Comparison of ENCODE assay signal across 16 mouse cellular contexts in the genomic region with DNA sequence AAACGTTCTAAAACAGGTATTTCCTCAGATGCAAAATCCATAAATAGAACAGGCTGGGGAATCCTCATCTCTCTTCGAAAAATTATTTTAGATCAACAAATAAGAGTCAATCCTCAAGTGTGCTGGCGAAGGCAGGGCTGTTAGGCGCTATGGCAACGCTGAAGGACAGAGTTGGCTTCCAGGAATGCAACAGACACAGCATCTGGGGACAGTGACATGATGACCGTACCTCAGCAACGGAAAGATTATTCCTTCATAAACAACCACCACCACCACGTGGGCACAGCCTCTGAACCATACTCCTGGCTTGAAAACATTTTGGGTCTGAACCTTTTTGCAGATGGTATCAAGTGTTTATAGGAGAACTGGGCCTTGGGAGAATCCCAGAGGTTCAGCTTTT.
DNase-seq lines count a peak whose midpoint lies in the region; ATAC-seq and TF ChIP-seq lines count a peak whose summit lies in the region.
"Had no signal": no experiment of that assay in that cellular context is flagged by ENCODE, and none has a peak within 500 bp of the region (broad histone marks: within the 10 kb centered on the region; RNA-seq: fewer than 3 reads in every experiment).

No protein-coding gene starts in this region.

- H3K4me2 ChIP-seq in kidney, postnatal 0 days (ENCODE audit: low read length): no peak overlapping the region
- H3K4me2 ChIP-seq: liver, embryonic 15.5 days; midbrain, embryonic 13.5 days; neural tube, embryonic 12.5 days had no signal

- H3K27ac ChIP-seq in heart, embryonic 10.5 days: peak overlapping the region; percentile 84; the same call in 1 of the 2 replicates
- peak overlapping the region; percentile 78 for H3K27ac ChIP-seq in kidney, postnatal 0 days
- peak overlapping the region; percentile 87 for H3K27ac ChIP-seq in testis, adult 2 months (ENCODE audit: control insufficient read depth, insufficient read depth, low read depth, low read length)
- H3K27ac ChIP-seq in left cerebral cortex, adult 2 months: no peak overlapping the region
- H3K27ac ChIP-seq: liver, embryonic 15.5 days; midbrain, embryonic 13.5 days; neural tube, embryonic 12.5 days had no signal

- no peak for TF ChIP-seq CTCF in kidney, postnatal 0 days (IDR thresholded peaks at IDR 0.05; ENCODE audit: low read depth)
- TF ChIP-seq CTCF in testis, adult 2 months (IDR thresholded peaks at IDR 0.05; ENCODE audit: control insufficient read depth, insufficient read depth, insufficient replicate concordance, low read depth, low read length): no peak
- no peak for TF ChIP-seq CTCF in left cerebral cortex, adult 2 months (IDR thresholded peaks at IDR 0.05)

- no peak for DNase-seq in heart, embryonic 10.5 days (ENCODE audit: low spot score)
- no peak for DNase-seq in heart, adult 11 months
- DNase-seq in kidney, postnatal 0 days (ENCODE audit: low spot score): no peak
- no peak for DNase-seq in kidney, postnatal 4 days
- DNase-seq in testis, postnatal 14 days (ENCODE audit: low spot score): no peak
- DNase-seq in testis, postnatal 10 days (ENCODE audit: low spot score): peak; percentile 41
- DNase-seq in left cerebral cortex, adult 2 months (ENCODE audit: extremely low spot score in 1 of 2, low spot score in 2 of 2): no peak
- DNase-seq: forebrain, postnatal 0 days; gastrocnemius, postnatal 36 days; layer of hippocampus, postnatal 36 days; right cerebral cortex, postnatal 14 days; thymus, postnatal 14 days had no signal

- ATAC-seq in kidney, postnatal 0 days (replicated peaks; ENCODE audit: low FRiP score, low read depth): no peak
- ATAC-seq: forebrain, postnatal 0 days; midbrain, embryonic 13.5 days had no signal

- no peak overlapping the region for H3K9ac ChIP-seq in kidney, postnatal 0 days (ENCODE audit: low read depth, low read length)
- H3K9ac ChIP-seq: forebrain, postnatal 0 days; liver, embryonic 15.5 days; midbrain, embryonic 13.5 days; neural tube, embryonic 12.5 days had no signal

- H3K9me3 ChIP-seq in heart, embryonic 10.5 days: no peaks in the 10 kb centered on the region
- H3K9me3 ChIP-seq in kidney, postnatal 0 days (replicated peaks; ENCODE audit: low read length): no peaks in the 10 kb centered on the region
- H3K9me3 ChIP-seq: liver, embryonic 15.5 days; midbrain, embryonic 13.5 days; neural tube, embryonic 12.5 days had no signal

- WGBS in heart, embryonic 10.5 days: 77% methylated on average over 8 of the region's 8 CpGs
- WGBS in kidney, postnatal 0 days: 71% methylated on average over 8 of the region's 8 CpGs

- H3K36me3 ChIP-seq in heart, embryonic 10.5 days: no peaks in the 10 kb centered on the region
- no peaks in the 10 kb centered on the region for H3K36me3 ChIP-seq in kidney, postnatal 0 days (ENCODE audit: insufficient read depth, low read length)
- H3K36me3 ChIP-seq in testis, adult 2 months (ENCODE audit: control insufficient read depth, insufficient read depth, low read length): no peaks in the 10 kb centered on the region
- H3K36me3 ChIP-seq: liver, embryonic 15.5 days; midbrain, embryonic 13.5 days; neural tube, embryonic 12.5 days had no signal

- H3K4me1 ChIP-seq in heart, embryonic 10.5 days: peaks cover 56% of the 10 kb centered on the region
- peaks cover 27% of the 10 kb centered on the region for H3K4me1 ChIP-seq in kidney, postnatal 0 days (replicated peaks; ENCODE audit: insufficient read depth, low read length)
- peaks cover 13% of the 10 kb centered on the region for H3K4me1 ChIP-seq in testis, adult 2 months (ENCODE audit: control insufficient read depth, insufficient read depth, low read length)

- no peak overlapping the region for H3K4me3 ChIP-seq in heart, embryonic 10.5 days
- no peak overlapping the region for H3K4me3 ChIP-seq in kidney, postnatal 0 days (replicated peaks; ENCODE audit: low read depth, low read length)
- no peak overlapping the region for H3K4me3 ChIP-seq in testis, adult 2 months (ENCODE audit: control insufficient read depth, low read depth, low read length)
- no peak overlapping the region for H3K4me3 ChIP-seq in left cerebral cortex, adult 2 months
- H3K4me3 ChIP-seq: liver, embryonic 15.5 days; midbrain, embryonic 13.5 days; neural tube, embryonic 12.5 days had no signal

- H3K27me3 ChIP-seq in heart, embryonic 10.5 days (ENCODE audit: insufficient read depth, poor library complexity, severe bottlenecking): no peaks in the 10 kb centered on the region
- no peaks in the 10 kb centered on the region for H3K27me3 ChIP-seq in kidney, postnatal 0 days (ENCODE audit: insufficient read depth, low read length)
- H3K27me3 ChIP-seq in testis, adult 2 months (ENCODE audit: control insufficient read depth, insufficient read depth, low read length): no peaks in the 10 kb centered on the region
- H3K27me3 ChIP-seq: liver, embryonic 15.5 days; neural tube, embryonic 12.5 days had no signal

- no peak for TF ChIP-seq POLR2A in testis, adult 2 months (IDR thresholded peaks at IDR 0.05; ENCODE audit: control insufficient read depth, low read depth, low read length)

- intact Hi-C loops in left cerebral cortex, adult 2 months (cut with DNase I): no loop called here
